Mouse (Mus musculus) megakaryocyte-erythroid progenitor cell, adult 5-6 weeks (primary cell): Measurements from ENCODE around the gene Tbxa2r. TPM values are rescaled to one million over a fixed set of nuclear protein-coding genes. Genes with fewer than 3 reads are reported as not detected.

Source experiments
- ATAC-seq: replicated peaks from 2 replicates; pipeline ENCODE4 v1.8.0; 2016; ENCODE audit warnings: mild to moderate bottlenecking, inconsistent platforms; ENCODE audit not compliant: severe bottlenecking, poor library complexity, low FRiP score, low TSS enrichment
- total RNA-seq, 2 experiments: library from RNA; stranded (forward) in 1 of 2; stranded (reverse) in 1 of 2; fragments of 200-1000, 215-1000 nt in 1 of 2; fragments of >200 nt in 1 of 2; fragmentation: Nextera tagmentation in 1 of 2; gene quantifications; 2 replicates each; pipeline ENCODE4 v1.2.3; 2014 to 2017

The Tbxa2r gene
- total RNA-seq, 2 experiments from 2014 or later = 0.52 to 0.66 TPM

DNA sequence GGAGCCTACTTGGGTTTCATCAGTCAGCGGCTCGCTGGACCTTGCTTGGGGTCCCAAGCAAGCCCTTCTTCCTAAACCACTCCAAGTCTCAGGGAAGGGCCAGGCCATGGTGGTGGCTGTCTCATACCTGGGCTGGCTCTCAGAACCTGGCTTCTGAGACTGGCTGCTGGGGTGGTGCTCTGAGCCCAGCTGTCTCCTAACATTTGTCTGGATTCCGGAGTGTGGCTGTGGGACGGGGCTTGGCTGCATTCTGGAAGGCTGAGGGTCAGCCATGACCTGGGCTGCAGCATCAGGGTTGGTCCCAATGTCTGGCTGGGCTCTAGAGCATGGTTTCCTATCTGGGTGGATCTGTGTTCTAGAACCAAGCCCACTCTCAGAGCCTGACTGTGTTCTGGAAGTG is 8.0 kb downstream of the Tbxa2r start:
- no peak for ATAC-seq

DNA sequence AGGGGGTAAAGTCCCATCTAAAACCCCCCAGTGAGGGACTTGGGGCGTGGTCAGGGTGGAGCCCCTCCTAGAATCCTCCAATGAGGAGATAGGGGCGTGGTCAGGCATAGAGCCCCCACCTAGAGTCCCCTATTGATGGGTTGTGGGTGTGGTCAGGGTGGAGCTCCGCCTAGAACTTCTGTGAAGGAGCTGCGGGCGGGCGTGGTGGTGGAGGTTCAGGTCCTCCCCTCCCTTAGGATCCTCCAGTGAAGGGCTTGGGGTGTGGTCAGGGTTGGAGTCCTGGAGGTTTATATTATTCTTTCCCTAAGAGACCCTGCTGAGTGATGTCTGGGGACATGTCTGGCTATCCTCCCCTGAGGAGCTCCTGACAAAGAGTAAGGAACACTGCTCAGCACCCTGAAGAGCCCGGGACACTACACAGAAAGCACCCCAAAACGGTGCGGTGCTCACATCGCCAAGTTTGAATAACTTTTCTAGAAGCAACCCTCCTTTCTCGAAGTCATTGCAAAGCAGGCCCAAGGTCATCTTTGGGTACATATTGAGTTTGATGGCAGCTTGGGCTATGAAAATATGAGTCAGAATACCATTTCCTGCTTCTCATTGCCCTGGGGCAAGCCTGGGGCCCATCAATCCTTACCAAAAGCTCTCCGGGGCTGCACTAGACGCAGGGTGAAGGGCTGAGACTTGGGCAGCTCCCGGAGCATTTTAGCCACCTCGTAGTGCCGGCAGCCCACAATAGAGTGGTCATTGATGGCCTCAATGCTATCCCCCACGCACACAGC is 12.2 kb downstream of the Tbxa2r start:
- 0 out of 2 replicates have a peak, but pooled peaks have one; percentile 14 for ATAC-seq

DNA sequence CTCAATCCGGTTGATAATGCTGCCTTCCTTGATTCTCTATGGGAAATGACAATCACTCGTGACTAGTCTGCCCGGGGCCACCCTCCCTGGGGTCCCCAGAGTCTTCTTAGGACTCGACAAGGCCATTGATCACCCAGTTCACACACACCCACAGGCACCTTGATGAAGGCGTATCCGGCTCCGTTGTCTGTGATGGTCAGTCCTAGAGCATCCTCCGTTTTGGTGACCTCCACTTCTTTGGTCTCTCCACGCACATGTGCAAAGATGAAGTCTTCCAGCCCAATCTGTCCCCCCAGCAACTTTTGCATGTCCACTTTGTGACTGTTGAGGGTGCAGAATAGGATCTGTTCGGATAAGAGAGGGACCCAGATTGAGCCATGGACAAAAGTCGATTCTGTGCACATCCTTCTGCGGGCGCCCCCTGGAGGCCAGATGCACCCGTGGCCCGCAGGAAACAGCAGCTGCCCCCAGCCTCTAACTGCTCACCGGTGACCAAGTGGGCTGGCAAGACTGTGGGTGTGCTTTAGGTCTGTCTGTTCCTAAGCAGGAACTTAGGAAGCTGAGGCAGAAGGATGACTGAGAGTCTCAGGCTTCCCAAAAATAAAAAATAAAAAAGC is 12.9 kb downstream of the Tbxa2r start:
- 0 out of 2 replicates have a peak, but pooled peaks have one; percentile 16 for ATAC-seq

DNA sequence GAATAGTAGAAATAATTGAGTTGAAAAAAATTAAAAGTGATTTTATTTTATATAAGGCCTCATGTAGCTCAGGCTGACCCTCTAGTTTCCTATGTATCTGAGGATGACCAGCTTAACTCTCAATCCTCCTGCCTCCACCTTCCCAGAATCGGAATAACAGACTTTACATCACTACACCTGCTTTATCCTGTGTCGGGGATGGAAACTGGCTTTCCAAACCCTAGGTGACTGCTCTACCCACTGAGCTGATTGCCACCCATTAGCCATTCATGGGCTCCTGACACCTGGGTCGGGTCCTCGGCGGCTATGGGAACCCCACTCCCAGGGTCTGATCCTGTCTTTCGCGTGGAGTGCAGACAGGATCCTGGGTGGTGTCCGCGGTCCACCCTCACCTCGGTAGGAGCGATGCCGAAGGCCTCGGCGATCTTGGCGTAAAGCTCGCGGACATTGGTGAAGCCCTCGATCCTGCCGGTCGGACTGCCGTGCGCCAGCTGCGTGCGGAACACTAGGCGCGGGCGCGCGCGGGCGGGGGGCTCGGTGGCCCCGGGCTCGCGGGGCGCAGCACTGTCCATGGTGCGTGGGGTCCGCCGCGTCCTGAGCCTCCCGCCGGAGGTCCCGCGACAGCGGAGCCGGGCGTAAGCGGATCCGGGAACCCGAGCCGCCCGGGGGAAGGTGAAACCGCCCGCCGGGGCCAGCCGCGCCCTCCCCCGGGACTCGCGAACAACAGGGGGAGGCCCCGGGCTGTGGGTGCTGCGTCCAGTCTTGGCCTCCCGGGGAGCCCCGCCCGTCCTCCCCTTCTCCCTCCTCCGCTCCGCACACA is 14.4 kb downstream of the Tbxa2r start, which contains the start of gene Gipc3:
TSS of gene Gipc3 (minus strand) at position 581 of the 820 bp plus-strand sequence.
- ATAC-seq = no peak

DNA sequence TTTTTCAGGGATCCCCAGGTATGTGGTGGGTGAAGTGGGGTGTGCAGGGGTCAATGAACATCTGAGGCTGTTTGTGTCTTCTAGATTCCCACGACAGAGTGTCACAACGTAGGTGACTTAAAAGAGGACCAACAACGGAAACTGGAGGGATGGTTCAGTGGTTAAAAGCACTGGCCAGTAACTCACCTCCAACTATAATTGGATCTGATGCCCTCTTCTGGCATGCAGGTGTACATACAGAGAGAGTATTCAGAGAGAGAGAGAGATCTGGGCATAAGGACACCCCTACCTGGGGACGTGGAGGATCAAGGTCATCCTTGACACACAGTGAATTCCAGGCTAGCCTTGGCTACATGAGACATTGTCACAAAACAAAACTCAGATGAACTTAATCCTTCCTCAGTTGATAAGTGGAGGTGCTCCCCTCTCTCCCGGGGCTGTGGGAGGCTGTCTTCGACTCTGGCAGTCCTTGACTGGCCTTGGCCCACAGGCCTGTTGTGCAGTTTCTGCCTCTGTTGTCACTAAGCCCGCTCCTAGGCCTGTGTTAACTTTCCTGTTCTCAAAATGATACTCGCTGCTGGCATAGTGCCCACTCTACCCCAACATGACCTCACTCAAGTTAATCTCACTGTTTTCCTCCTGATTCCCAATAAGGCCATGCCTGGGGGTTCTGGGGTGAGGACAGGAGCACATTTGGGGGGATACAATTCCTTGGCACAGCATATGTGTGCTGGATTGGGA is 16.1 kb downstream of the Tbxa2r start:
- no peak for ATAC-seq

DNA sequence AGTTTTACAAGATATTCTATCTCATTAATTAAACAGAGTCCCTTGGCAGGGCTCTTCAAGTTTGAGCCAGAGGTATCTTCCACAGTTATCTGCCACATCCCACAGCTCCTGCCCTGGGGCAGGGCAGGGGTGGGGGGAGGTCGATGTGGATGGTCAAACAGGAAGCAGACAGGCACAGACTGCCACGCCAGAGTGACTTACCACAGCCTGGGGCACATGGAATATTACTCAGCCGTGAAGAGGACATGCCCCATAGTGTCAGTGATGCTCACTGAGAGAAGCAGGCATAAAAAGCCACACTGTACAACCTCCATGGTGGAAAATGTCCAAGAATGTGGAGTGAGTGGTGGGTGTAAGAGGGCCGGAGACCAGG is 16.6 kb downstream of the Tbxa2r start:
- no peak for ATAC-seq

DNA sequence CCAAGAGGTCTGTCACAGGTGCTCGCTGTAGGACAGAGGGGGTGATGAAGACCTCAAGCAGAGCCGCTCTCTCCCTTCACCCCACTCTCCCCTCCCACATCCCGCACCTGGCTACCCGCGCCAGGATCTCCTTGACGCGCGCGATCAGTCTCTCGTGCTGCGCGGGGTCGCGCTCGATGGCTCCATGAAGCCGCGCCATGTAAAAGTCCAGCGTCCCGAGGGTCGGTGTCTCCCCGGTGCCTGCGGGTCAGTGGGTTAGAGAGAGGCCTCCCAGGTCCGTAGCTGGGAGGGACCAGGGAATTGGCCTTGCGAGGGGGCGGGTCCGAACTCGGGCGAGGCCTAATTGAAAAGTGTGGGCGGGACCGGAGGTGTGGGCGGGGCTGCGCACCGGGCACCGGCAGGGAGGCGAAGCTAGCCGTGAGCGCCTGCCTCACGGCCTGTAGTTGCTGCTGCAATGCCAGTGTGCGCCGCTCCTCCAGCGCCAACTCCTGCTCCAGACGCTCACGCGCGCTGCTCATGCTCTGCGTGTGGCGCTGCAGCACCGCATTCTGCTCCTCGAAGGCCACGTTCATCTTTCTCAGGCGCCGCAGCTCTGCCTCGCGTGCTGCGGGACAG is 18.0 kb downstream of the Tbxa2r start:
- peak; percentile 60 for ATAC-seq

DNA sequence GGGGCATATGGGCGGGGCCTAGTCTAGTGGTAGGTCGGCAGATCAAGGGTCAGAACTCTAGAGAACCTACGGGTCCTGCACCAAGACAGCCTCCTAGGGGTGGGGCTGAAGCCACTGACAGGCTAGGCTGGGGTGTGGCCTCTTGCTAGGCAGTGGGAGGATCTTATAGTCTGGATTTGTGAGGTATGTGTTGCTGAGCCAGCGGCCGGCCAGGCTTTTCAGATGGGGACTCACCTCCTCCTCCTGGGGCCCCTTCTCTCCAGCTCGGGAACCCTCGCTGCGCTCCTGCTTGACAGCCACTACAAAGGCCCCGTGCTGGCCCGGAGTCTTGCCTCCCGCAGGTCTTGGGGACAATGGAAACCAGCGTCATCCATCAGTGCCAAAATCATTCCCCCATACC is 20.6 kb downstream of the Tbxa2r start:
- peak; percentile 39 for ATAC-seq

DNA sequence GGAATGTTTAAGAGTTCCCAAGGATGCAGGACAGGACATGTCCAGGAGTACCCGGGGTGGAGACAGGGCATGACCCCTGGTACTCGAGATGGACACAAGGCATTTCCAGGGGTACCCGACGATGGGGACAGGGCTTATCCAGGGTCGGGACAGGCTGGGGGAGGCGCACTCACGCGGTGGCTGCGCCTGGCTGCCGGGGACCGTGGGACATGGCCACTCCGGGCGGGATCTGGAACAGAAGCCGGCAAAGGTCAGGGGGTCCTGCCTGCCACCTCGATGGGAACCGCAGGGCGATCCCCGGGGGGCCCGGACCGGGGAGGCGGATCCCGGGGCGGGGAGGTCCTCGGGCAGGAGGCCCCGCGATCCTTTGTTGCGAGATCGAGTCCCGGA is 21.4 kb downstream of the Tbxa2r start:
- ATAC-seq = no peak

DNA sequence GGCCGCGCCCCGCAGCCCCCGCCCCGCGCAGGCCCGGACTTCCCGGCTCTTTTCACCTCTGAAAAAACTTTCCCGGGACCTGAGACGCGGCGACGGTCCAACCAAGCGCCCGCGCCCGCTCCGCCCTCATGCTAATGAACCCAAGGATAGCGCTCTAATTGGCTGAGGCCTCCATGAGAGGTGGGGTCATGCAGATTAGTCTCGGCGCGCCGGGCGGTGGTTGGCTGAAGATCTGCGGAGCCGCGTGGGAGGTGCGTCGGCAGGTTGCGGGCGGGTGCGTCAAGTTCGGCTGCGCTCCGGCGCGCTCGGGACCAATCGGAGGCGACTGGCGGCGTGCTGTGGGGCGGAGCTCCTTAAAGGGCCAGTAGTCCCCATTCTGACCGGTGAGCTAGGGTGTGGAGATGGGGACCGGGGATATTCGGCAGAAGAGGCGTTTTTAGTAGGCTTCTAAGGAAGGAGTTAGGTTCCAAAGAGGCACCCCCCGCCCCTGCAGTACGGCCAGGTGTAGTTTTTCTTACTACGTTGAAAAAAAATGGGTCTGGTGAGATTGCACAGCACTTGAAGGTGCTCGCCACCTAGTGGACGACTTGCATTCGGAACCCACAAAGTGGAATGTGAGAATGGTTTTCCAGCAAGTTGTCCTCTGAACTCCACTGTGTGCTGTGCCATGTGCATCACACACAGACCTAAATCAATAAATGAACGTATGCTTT is 22.0 kb downstream of the Tbxa2r start, which contains the start of gene Hmg20b:
TSS of gene Hmg20b (minus strand) at position 130 of the 713 bp plus-strand sequence.
- ATAC-seq = peak; percentile 83

DNA sequence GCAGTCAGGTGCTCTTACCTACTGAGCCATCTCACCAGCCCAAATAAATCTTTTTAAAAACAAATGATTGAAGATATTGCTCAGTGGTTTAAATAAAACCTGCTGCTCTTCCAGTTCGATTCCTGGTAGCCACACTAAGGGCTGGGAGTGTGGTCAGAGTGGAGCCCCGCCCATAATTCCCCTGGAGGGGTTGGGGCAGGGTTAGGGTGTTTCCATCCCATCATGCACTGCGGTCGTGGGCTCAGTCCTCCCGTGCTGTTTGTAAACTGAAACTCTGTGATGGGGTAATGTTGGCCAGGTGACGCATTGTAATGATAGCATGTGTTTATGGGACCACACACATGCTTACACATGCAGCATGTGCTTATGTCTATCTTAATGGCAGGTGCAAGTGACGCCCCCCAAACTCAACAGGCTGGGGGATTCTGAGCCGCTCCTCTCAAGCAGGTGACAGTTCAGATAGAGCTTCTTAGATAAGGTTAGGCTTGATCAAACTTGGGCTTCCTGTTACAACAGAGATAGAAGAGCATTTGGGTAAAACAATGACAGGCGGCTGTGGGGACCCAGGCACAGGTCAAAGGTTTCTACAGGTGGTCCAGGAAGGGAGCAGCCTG is 23.3 kb downstream of the Tbxa2r start:
- ATAC-seq = peak; percentile 19

DNA sequence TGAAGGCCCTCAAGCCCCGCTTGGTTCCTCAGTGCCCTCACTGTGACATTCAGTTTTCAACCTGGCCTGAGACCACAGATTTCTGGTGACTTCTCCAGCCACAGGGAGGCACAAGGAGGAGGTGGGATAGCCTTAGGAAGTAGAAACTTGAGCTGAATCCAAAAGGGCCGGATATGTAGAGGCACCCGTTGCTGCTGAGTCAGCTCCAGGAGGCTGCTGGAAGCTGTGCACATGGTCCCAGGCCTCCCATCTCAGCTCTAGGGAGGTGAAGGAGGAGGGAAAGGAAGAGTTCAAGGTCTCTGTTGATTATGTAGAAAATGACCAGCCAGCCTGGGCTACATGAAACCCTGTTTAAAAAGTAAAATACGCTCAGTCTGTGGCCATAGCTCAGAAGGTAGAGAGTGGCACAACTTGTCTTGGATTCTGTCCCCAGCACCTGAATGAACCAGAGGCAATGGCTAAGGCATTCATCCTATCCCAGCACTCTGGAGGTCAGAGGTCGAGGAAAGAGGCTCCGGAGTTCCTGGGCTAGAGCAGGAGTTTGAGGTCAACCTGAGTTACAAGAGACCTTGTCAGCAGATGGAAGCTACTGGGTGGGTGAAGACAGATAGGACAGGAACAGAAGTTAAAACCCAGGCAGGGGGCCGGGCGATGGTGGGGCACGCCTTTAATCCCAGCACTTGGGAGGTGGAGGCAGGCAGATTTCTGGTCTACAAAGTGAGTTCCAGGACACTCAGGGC is 26.4 kb downstream of the Tbxa2r start:
- no peak for ATAC-seq

DNA sequence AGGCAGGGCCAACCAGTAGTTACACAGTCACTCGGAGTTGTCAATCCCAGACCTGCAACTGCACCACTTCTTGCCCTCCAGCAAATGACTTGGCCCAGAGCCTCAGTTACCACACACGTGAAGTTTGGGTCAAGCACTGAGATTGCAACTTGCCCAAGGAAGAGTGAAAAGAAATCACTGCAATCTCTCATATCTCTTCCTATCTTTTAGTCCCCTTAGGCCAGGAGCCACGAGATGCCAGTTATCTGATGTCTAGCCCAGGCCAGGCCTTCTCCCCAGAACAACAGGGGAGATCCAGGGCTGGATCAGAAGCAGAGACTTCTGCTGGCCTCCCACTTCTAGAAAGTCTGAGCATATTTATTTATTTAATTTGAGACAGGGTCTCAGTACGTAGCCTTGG is 27.0 kb downstream of the Tbxa2r start:
- ATAC-seq = no peak

DNA sequence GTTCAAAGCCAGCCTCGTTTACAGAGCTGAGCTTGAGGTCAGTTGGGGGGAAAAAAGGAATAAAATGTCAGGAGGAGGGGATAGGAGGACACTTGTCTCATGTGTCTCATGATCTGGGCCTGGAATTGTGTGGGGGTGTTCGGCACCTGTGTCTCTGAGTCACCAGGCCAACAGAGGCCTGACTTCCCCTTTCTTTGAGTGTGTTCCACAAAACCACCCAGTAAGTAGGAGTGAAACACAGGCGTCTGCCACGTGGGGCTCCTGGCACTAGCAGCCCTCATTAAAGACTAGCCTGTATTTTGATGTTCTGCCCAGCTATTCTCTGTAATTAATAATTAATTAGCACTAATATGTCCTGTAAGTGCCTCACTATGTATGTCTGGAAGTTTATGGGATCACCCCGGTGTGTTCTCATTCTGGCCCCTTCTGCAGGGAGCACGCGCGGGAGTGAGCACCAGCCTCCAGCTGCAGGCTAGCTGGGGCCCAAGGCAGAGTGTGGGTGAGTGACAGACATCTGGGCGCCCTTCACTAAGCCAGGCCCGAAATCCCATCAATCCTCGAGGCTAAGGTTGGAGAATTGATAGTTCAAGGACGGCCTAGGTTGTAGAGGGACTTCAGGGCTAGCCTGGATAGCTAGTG is 27.9 kb downstream of the Tbxa2r start:
- no peak for ATAC-seq

DNA sequence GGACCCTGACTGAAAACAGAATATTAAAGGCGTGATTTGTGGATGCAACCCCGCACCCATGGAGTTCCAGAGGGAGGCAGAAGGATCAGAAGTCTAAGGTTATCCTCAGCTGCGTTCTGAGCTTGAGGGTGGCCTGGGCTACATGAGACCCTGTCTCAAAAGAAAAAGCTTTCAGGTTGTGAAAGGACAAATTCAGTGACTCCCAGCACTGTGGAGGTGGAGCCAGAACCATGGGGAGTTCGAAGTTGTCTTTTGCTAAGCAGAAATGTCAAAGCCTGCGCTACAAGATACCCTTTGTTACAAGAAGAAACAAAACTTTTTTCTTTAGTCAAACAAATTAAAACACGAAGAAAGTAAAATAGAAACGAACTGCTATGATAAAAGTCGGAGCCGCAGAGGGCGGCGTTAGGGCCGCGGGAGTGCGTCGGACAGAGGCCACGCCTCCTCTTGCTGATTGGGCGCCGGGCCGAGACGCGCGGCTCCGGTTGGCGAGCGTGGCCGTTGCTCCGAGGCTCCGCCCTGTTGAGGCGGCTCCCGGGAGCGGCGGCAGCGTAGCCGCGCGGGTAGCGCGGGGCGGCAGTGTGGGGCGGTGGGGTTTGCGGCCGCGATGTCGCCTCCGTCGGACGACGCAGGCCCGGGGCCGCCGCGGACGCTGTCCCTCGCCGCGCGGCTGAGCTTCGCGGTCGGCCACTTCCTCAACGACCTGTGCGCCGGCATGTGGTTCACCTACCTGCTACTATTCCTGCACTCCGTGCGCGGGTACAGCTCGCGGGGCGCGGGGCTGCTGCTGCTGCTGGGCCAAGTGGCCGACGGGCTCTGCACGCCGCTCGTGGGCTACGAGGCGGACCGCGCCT is 28.7 kb downstream of the Tbxa2r start, which contains the start of gene Mfsd12:
TSS of gene Mfsd12 (plus strand) at position 501 of the 854 bp plus-strand sequence.
- peak; percentile 74 for ATAC-seq

DNA sequence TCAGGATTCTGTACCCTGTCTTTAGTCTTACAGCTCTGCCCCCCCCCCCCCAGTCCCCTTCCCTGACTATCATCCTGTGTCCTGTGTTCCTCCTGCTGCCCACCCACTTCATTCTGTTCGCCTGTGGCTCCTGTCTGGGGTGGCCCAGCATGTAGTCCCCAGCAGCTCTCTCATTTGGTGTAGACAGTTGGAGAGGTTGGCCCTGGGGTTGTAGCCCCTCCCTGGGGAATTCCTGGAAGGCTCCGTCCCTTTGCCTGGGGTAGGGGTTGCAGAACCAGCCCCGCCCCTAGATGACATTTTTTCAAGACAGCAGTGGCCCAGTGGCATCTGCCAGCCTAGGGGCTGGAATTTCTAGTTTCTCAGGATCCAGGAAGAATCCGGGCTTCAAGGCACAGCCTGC is 29.7 kb downstream of the Tbxa2r start:
- no peak for ATAC-seq
